Mouse (Mus musculus): ENCODE results near the gene Izumo1r. TPM values are rescaled to one million over a fixed set of nuclear protein-coding genes. Genes with fewer than 3 reads are reported as not detected.

The Izumo1r gene
- polyA plus RNA-seq, 1 experiment from 2014 or later = not detected

GRCm38 (mm10) chr9:14902416-14902815, 1.3 kb downstream of the Izumo1r start:
- Histone ChIP-seq H3K9me3 (no peaks in the 10 kb centered on the region), H3K9ac (replicated peaks) (no peak overlapping the region), H3K27me3 (no peaks in the 10 kb centered on the region), H3K4me1 (peaks cover 2% of the 10 kb centered on the region; the same call in 1 of the 2 replicates), H3K4me3 (no peak overlapping the region), H3K4me2 (replicated peaks) (no peak overlapping the region), H3K36me3 (no peaks in the 10 kb centered on the region), H3K27ac (replicated peaks) (no peak overlapping the region)
- 83% methylated on average over 2 of the region's 2 CpGs for WGBS
- no peak for ATAC-seq (replicated peaks)

- Histone ChIP-seq H3K4me3 (no peak overlapping the region), H3K4me1 (peaks cover 8% of the 10 kb centered on the region), H3K4me2 (replicated peaks) (no peak overlapping the region), H3K27ac (replicated peaks) (no peak overlapping the region), H3K9ac (replicated peaks) (no peak overlapping the region), H3K9me3 (no peaks in the 10 kb centered on the region), H3K27me3 (no peaks in the 10 kb centered on the region), H3K36me3 (no peaks in the 10 kb centered on the region)
- ATAC-seq (replicated peaks) = no peak
- WGBS = 86% methylated on average over 7 of the region's 7 CpGs
Measured at GRCm38 (mm10) chr9:14901757-14902156, 2.0 kb downstream of the Izumo1r start.

GRCm38 (mm10) chr9:14897102-14897501, 6.6 kb downstream of the Izumo1r start:
- Histone ChIP-seq H3K27me3 (no peaks in the 10 kb centered on the region), H3K4me2 (replicated peaks) (no peak overlapping the region), H3K9ac (replicated peaks) (no peak overlapping the region), H3K4me3 (no peak overlapping the region), H3K4me1 (peaks cover 6% of the 10 kb centered on the region; the same call in 1 of the 2 replicates), H3K36me3 (no peaks in the 10 kb centered on the region), H3K27ac (replicated peaks) (no peak overlapping the region), H3K9me3 (no peaks in the 10 kb centered on the region)
- WGBS = 62% methylated on average over 3 of the region's 3 CpGs
- no peak for ATAC-seq (replicated peaks)

GRCm38 (mm10) chr9:14895237-14895835, 8.4 kb downstream of the Izumo1r start:
- H3K27ac ChIP-seq (replicated peaks) = 0 out of 2 replicates have a peak overlapping the region, but pooled peaks have one; percentile 13
- WGBS = 49% methylated on average over 7 of the region's 7 CpGs
- no peak for ATAC-seq (replicated peaks)

GRCm38 (mm10) chr9:14894628-14895027, 9.1 kb downstream of the Izumo1r start:
- Histone ChIP-seq H3K4me1 (peaks cover 9% of the 10 kb centered on the region; the same call in 1 of the 2 replicates), H3K9me3 (no peaks in the 10 kb centered on the region), H3K4me2 (replicated peaks) (no peak overlapping the region), H3K36me3 (no peaks in the 10 kb centered on the region), H3K27ac (replicated peaks) (no peak overlapping the region), H3K4me3 (no peak overlapping the region), H3K27me3 (no peaks in the 10 kb centered on the region), H3K9ac (replicated peaks) (no peak overlapping the region)
- no peak for ATAC-seq (replicated peaks)
- WGBS = 88% methylated on average over 3 of the region's 3 CpGs

More at GRCm38 (mm10) chr9:14895237-14895835, 8.4 kb downstream of the Izumo1r start:
- H3K4me2 ChIP-seq (replicated peaks) = no peak overlapping the region
- no peaks in the 10 kb centered on the region for H3K27me3 ChIP-seq
- H3K9me3 ChIP-seq = no peaks in the 10 kb centered on the region
- H3K36me3 ChIP-seq = no peaks in the 10 kb centered on the region
- peaks cover 9% of the 10 kb centered on the region; the same call in 1 of the 2 replicates for H3K4me1 ChIP-seq
- no peak overlapping the region for H3K4me3 ChIP-seq
- no peak overlapping the region for H3K9ac ChIP-seq (replicated peaks)

- Histone ChIP-seq H3K4me1 (peaks cover 9% of the 10 kb centered on the region; the same call in 1 of the 2 replicates), H3K36me3 (no peaks in the 10 kb centered on the region), H3K27ac (replicated peaks) (no peak overlapping the region), H3K4me2 (replicated peaks) (no peak overlapping the region), H3K9me3 (no peaks in the 10 kb centered on the region), H3K27me3 (no peaks in the 10 kb centered on the region), H3K9ac (replicated peaks) (no peak overlapping the region), H3K4me3 (no peak overlapping the region)
- 94% methylated on average over 9 of the region's 9 CpGs for WGBS
- no peak for ATAC-seq (replicated peaks)
Measured at GRCm38 (mm10) chr9:14893388-14893787, 10.4 kb downstream of the Izumo1r start.

- H3K27ac ChIP-seq (replicated peaks) = no peak overlapping the region
- peaks cover 4% of the 10 kb centered on the region; the same call in 1 of the 2 replicates for H3K4me1 ChIP-seq
- H3K9ac ChIP-seq (replicated peaks) = no peak overlapping the region
- no peak overlapping the region for H3K4me3 ChIP-seq
- H3K9me3 ChIP-seq = no peaks in the 10 kb centered on the region
- ATAC-seq (replicated peaks) = no peak
- no peaks in the 10 kb centered on the region for H3K27me3 ChIP-seq
- 59% methylated on average over 5 of the region's 5 CpGs for WGBS
- no peaks in the 10 kb centered on the region for H3K36me3 ChIP-seq
- H3K4me2 ChIP-seq (replicated peaks) = no peak overlapping the region
Measured at GRCm38 (mm10) chr9:14891891-14892290, 11.9 kb downstream of the Izumo1r start.

- Histone ChIP-seq H3K9me3 (no peaks in the 10 kb centered on the region), H3K9ac (replicated peaks) (no peak overlapping the region), H3K4me2 (replicated peaks) (no peak overlapping the region), H3K4me3 (no peak overlapping the region), H3K27me3 (no peaks in the 10 kb centered on the region), H3K4me1 (0 out of 2 replicates have a peak, but pooled peaks cover 3% of the 10 kb centered on the region), H3K36me3 (no peaks in the 10 kb centered on the region), H3K27ac (replicated peaks) (no peak overlapping the region)
- WGBS = 18% methylated on average over 3 of the region's 3 CpGs
- ATAC-seq (replicated peaks) = no peak; the same call in 1 of the 2 replicates
Measured at GRCm38 (mm10) chr9:14890699-14891098, 13.1 kb downstream of the Izumo1r start.

GRCm38 (mm10) chr9:14888671-14889070, 15.1 kb downstream of the Izumo1r start:
- H3K4me2 ChIP-seq (replicated peaks) = no peak overlapping the region
- H3K27ac ChIP-seq (replicated peaks) = no peak overlapping the region
- ATAC-seq (replicated peaks) = no peak
- H3K9me3 ChIP-seq = no peaks in the 10 kb centered on the region
- no peak overlapping the region for H3K4me3 ChIP-seq
- H3K36me3 ChIP-seq = no peaks in the 10 kb centered on the region
- 0 out of 2 replicates have a peak, but pooled peaks cover 3% of the 10 kb centered on the region for H3K4me1 ChIP-seq
- no peaks in the 10 kb centered on the region for H3K27me3 ChIP-seq
- 72% methylated on average over 6 of the region's 6 CpGs for WGBS
- H3K9ac ChIP-seq (replicated peaks) = no peak overlapping the region

GRCm38 (mm10) chr9:14887787-14888382, 15.9 kb downstream of the Izumo1r start:
- Histone ChIP-seq H3K27ac (replicated peaks) (no peak overlapping the region), H3K27me3 (no peaks in the 10 kb centered on the region), H3K4me1 (0 out of 2 replicates have a peak, but pooled peaks cover 3% of the 10 kb centered on the region), H3K4me3 (no peak overlapping the region), H3K9me3 (no peaks in the 10 kb centered on the region), H3K36me3 (no peaks in the 10 kb centered on the region), H3K9ac (replicated peaks) (no peak overlapping the region), H3K4me2 (replicated peaks) (no peak overlapping the region)
- no peak for ATAC-seq (replicated peaks)
- WGBS = 86% methylated on average over 6 of the region's 6 CpGs

- H3K27me3 ChIP-seq = no peaks in the 10 kb centered on the region
- H3K27ac ChIP-seq (replicated peaks) = no peak overlapping the region
- H3K36me3 ChIP-seq = no peaks in the 10 kb centered on the region
- H3K4me3 ChIP-seq = no peak overlapping the region
- H3K4me2 ChIP-seq (replicated peaks) = no peak overlapping the region
- no peak for ATAC-seq (replicated peaks)
- no peaks in the 10 kb centered on the region for H3K9me3 ChIP-seq
- 92% methylated on average over 1 of the region's 1 CpGs for WGBS
- 0 out of 2 replicates have a peak, but pooled peaks cover 3% of the 10 kb centered on the region for H3K4me1 ChIP-seq
- H3K9ac ChIP-seq (replicated peaks) = no peak overlapping the region
Measured at GRCm38 (mm10) chr9:14885954-14886353, 17.8 kb downstream of the Izumo1r start.

GRCm38 (mm10) chr9:14885151-14885550, 18.6 kb downstream of the Izumo1r start:
- no peak for ATAC-seq (replicated peaks)
- H3K9ac ChIP-seq (replicated peaks) = no peak overlapping the region
- no peaks in the 10 kb centered on the region for H3K27me3 ChIP-seq
- no peaks in the 10 kb centered on the region for H3K9me3 ChIP-seq
- H3K4me3 ChIP-seq = no peak overlapping the region
- H3K36me3 ChIP-seq = no peaks in the 10 kb centered on the region
- H3K27ac ChIP-seq (replicated peaks) = no peak overlapping the region
- H3K4me1 ChIP-seq = no peaks in the 10 kb centered on the region
- no peak overlapping the region for H3K4me2 ChIP-seq (replicated peaks)

Measured in forebrain, embryonic 15.5 days (tissue).